Mouse (Mus musculus) midbrain, embryonic 12.5 days (tissue): ENCODE measurements around the gene Fam160a2. TPM values are rescaled to one million over a fixed set of nuclear protein-coding genes. Genes with fewer than 3 reads are reported as not detected.

Experiments used
- ATAC-seq: fragments of 200-750 bp; cut with Nextera tagmentation; 2 replicates; pipeline ENCODE4 v1.8.0; 2017; ENCODE audit warnings: low read depth, moderate TSS enrichment, moderate library complexity; ENCODE audit not compliant: low FRiP score
- H3K27ac ChIP-seq: fragments of 300-500 bp; sonication (generic); replicated peaks from 2 replicates; pipeline ENCODE4 v1.5.1; 2016; ENCODE audit warnings: mild to moderate bottlenecking
- H3K27me3 ChIP-seq: fragments of 300-500 bp; sonication (generic); 2 replicates; pipeline ENCODE4 v1.6.1; 2016; ENCODE audit warnings: mild to moderate bottlenecking
- H3K36me3 ChIP-seq: fragments of 300-500 bp; sonication (generic); 2 replicates; pipeline ENCODE4 v1.6.1; 2016
- H3K4me1 ChIP-seq: fragments of 300-500 bp; sonication (generic); 2 replicates; pipeline ENCODE4 v1.6.1; 2016
- H3K4me2 ChIP-seq: fragments of 300-500 bp; sonication (generic); replicated peaks from 2 replicates; pipeline ENCODE4 v1.6.1; 2016; ENCODE audit warnings: mild to moderate bottlenecking, moderate library complexity
- H3K4me3 ChIP-seq: fragments of 300-500 bp; sonication (generic); 2 replicates; pipeline ENCODE4 v1.5.1; 2016; ENCODE audit warnings: mild to moderate bottlenecking
- H3K9ac ChIP-seq: fragments of 300-500 bp; sonication (generic); replicated peaks from 2 replicates; pipeline ENCODE4 v1.6.1; 2016; ENCODE audit warnings: mild to moderate bottlenecking, moderate library complexity
- H3K9me3 ChIP-seq: fragments of 300-500 bp; sonication (generic); 2 replicates; pipeline ENCODE4 v1.6.1; 2016; ENCODE audit warnings: mild to moderate bottlenecking
- WGBS: fragments of 180-500 bp; shearing (Covaris S2); methylation state at CpG from one replicate; pipeline ENCODE4 v1.1.7; 2016; 5-methylcytosine and 5-hydroxymethylcytosine counted together
- polyA plus RNA-seq: library from polyadenylated mRNA; unstranded; fragments of >200 nt; fragmentation: Nextera tagmentation; extraction: Ambion mirVana; gene quantifications from 2 replicates; pipeline ENCODE4 v1.2.1, GENCODE M21; 2016

The Fam160a2 gene
- 41.8 and 46.2 TPM in 2 replicates for polyA plus RNA-seq

DNA sequence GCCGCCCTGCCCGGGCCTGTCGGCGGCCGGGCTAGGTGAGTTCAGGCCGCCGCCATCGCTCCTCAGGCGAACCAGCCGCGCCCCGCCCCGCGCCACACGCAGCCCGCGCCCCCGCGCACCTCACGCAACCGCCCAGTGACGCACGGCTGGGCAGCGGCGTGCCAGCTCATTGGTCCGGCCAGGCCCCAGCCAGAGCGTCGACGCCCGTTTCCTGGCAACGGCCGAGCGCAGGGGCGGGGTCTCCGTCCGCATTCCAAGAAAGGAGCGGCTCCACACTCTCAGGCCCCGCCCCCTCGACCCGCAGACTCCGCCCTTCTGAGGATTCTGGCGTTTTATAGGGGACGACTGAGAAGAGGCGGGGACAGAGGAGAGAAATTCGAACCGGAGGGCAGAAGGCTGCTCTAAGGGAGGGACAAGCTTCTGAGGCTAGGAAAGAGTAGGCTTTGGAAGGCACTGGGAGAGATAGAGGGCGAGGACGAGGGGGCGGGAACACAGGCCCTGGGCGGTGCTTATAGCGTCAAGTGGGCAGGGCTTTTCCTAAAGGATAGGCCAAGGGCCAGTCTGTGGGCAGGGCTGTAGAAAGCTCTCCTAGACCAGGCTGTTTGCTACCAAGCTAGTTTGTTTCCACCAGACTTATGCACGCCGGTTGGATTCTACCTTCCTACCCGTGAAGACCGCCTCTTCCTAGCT lies at the start of gene Fam160a2:
Fam160a2 (minus strand) TSS at position 120 of the 690 bp plus-strand sequence.
- Histone ChIP-seq H3K27me3 (no peaks in the 10 kb centered on the region), H3K9ac (peak within 1 kb of the TSS; percentile 82), H3K27ac (peak within 1 kb of the TSS; percentile 83), H3K4me1 (peaks cover 12% of the 10 kb centered on the region), H3K36me3 (no peaks in the 10 kb centered on the region), H3K4me2 (peak within 1 kb of the TSS; percentile 87), H3K4me3 (peak within 1 kb of the TSS; percentile 89), H3K9me3 (no peaks in the 10 kb centered on the region)
- ATAC-seq: peak; percentile 99
- under 1% methylated on average over 55 of the region's 55 CpGs for WGBS

DNA sequence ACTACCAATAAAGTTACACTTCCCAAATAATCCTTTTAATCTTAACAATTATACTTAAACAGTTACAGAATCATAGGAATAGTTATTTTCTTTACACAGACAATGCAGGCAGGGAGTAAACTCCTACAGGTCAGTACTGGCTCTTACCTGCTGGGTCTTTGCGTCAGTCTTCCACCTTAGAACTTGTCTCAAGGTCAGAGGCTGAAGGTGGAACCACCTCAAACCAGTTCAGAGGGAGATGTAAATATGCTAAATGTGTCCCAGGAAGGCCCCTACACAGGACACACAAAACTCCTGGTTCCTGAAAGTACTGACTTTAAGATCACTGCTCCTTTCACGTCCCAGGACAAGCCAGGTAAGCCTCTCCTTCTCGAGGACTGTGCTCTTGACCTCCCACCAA lies 45.2 kb upstream of the Fam160a2 start:
- Histone ChIP-seq H3K4me1 (no peaks in the 10 kb centered on the region), H3K4me3 (no peak overlapping the region), H3K27me3 (no peaks in the 10 kb centered on the region), H3K4me2 (no peak overlapping the region), H3K27ac (no peak overlapping the region), H3K9me3 (no peaks in the 10 kb centered on the region), H3K9ac (no peak overlapping the region), H3K36me3 (no peaks in the 10 kb centered on the region)
- ATAC-seq: no peak
- 82% methylated on average over 3 of the region's 3 CpGs for WGBS

GRCm38 (mm10) chr7:105441426-105441825 lies 41.6 kb upstream of the Fam160a2 start:
- 65% methylated on average over 4 of the region's 4 CpGs for WGBS
- Histone ChIP-seq H3K4me2 (no peak overlapping the region), H3K9me3 (no peaks in the 10 kb centered on the region), H3K36me3 (no peaks in the 10 kb centered on the region), H3K4me1 (no peaks in the 10 kb centered on the region), H3K9ac (no peak overlapping the region), H3K27ac (no peak overlapping the region), H3K4me3 (no peak overlapping the region), H3K27me3 (no peaks in the 10 kb centered on the region)
- no peak for ATAC-seq

- no peak overlapping the region for H3K27ac ChIP-seq
- H3K4me1 ChIP-seq: no peaks in the 10 kb centered on the region
- ATAC-seq: no peak
- H3K27me3 ChIP-seq: no peaks in the 10 kb centered on the region
- H3K36me3 ChIP-seq: no peaks in the 10 kb centered on the region
- WGBS: 83% methylated on average over 7 of the region's 7 CpGs
- H3K4me3 ChIP-seq: no peak overlapping the region
- no peaks in the 10 kb centered on the region for H3K9me3 ChIP-seq
- H3K4me2 ChIP-seq: no peak overlapping the region
- H3K9ac ChIP-seq: no peak overlapping the region
These were observed 38.3 kb upstream of the Fam160a2 start for GRCm38 (mm10) chr7:105437979-105438772.

DNA sequence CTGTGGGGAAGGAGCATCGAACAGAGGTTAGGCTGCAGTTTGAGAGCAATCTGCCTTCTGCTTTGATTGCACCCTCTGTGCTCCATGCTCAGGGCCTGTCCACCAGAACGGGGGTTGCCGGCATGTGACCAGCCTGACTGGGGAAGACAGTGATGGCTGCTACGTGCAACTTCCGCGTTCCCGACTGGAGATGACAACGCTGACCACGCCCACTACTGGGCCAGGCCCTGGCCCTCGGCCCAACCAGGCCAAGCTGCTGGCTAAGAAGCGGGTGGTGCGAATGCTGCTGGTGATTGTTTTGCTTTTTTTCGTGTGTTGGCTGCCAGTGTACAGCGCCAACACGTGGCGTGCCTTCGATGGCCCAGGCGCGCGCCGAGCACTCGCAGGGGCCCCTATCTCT lies 34.9 kb upstream of the Fam160a2 start:
- Histone ChIP-seq H3K27me3 (peaks cover 3% of the 10 kb centered on the region; the same call in 1 of the 2 replicates), H3K36me3 (no peaks in the 10 kb centered on the region), H3K9ac (no peak overlapping the region), H3K4me1 (no peaks in the 10 kb centered on the region), H3K9me3 (no peaks in the 10 kb centered on the region), H3K4me3 (no peak overlapping the region), H3K4me2 (no peak overlapping the region), H3K27ac (no peak overlapping the region)
- ATAC-seq: no peak
- WGBS: 82% methylated on average over 22 of the region's 22 CpGs

DNA sequence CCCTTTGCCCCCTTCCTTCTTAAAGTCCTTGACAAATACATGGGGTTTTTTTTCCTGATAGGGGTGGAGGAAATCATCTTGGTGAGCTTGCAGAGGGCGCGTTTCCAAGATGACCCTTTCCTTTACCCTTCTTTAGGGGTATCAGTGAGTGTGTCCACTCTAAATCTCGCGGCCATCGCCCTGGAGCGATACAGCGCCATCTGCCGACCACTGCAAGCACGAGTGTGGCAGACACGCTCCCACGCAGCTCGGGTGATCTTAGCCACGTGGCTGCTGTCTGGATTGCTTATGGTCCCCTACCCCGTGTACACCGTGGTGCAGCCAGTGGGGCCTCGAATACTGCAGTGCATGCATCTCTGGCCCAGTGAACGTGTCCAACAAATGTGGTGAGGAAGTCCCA lies 34.0 kb upstream of the Fam160a2 start:
- Histone ChIP-seq H3K9ac (no peak overlapping the region), H3K36me3 (no peaks in the 10 kb centered on the region), H3K4me3 (no peak overlapping the region), H3K27ac (no peak overlapping the region), H3K9me3 (no peaks in the 10 kb centered on the region), H3K4me1 (no peaks in the 10 kb centered on the region), H3K27me3 (peaks cover 3% of the 10 kb centered on the region; the same call in 1 of the 2 replicates), H3K4me2 (no peak overlapping the region)
- WGBS: 85% methylated on average over 17 of the region's 17 CpGs
- no peak for ATAC-seq

GRCm38 (mm10) chr7:105432058-105432457 lies 32.2 kb upstream of the Fam160a2 start:
- Histone ChIP-seq H3K4me1 (no peaks in the 10 kb centered on the region), H3K36me3 (no peaks in the 10 kb centered on the region), H3K4me3 (no peak overlapping the region), H3K27ac (no peak overlapping the region), H3K9ac (no peak overlapping the region), H3K27me3 (peaks cover 7% of the 10 kb centered on the region), H3K9me3 (no peaks in the 10 kb centered on the region), H3K4me2 (no peak overlapping the region)
- ATAC-seq: no peak
- 71% methylated on average over 1 of the region's 1 CpGs for WGBS

DNA sequence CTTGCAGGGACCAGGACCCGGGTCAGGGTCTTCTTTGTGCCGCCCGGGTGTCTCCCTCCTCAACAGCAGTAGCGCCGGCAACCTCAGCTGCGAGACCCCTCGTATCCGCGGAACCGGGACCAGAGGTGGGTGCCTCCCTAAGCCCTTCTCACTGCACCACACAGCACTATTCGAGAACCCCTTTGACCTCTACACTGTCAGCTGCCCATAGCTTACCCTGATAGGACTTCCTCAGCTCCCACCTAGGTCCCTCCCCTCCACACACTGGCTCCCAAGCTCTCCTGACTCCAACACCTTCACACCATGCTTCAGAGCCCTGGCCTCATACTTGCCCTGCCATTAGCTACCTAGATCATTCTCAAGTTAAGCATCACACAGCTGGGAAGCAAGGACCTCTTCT lies 26.2 kb upstream of the Fam160a2 start:
- ATAC-seq: peak; percentile 81
- Histone ChIP-seq H3K9me3 (no peaks in the 10 kb centered on the region), H3K27me3 (peaks cover 44% of the 10 kb centered on the region), H3K4me1 (peaks cover 6% of the 10 kb centered on the region), H3K4me3 (peak overlapping the region; percentile 45), H3K4me2 (peak overlapping the region; percentile 77), H3K9ac (peak overlapping the region; percentile 45), H3K27ac (no peak overlapping the region), H3K36me3 (no peaks in the 10 kb centered on the region)
- WGBS: 3% methylated on average over 11 of the region's 11 CpGs

GRCm38 (mm10) chr7:105425424-105426043 lies 25.7 kb upstream of the Fam160a2 start, which contains the start of gene Cckbr:
Cckbr (plus strand) TSS chr7:105425731.
- WGBS: under 1% methylated on average over 31 of the region's 31 CpGs
- no peaks in the 10 kb centered on the region for H3K36me3 ChIP-seq
- peak; percentile 87 for ATAC-seq
- H3K9me3 ChIP-seq: no peaks in the 10 kb centered on the region
- H3K4me1 ChIP-seq: peaks cover 6% of the 10 kb centered on the region
- H3K9ac ChIP-seq: peak within 1 kb of the TSS; percentile 45
- peaks cover 43% of the 10 kb centered on the region for H3K27me3 ChIP-seq
- H3K4me3 ChIP-seq: peak within 1 kb of the TSS; percentile 45
- H3K4me2 ChIP-seq: peak within 1 kb of the TSS; percentile 77
- H3K27ac ChIP-seq: no peak within 1 kb of the TSS

- Histone ChIP-seq H3K27ac (no peak overlapping the region), H3K9ac (no peak overlapping the region), H3K36me3 (no peaks in the 10 kb centered on the region), H3K9me3 (no peaks in the 10 kb centered on the region), H3K27me3 (peaks cover 40% of the 10 kb centered on the region), H3K4me1 (peaks cover 6% of the 10 kb centered on the region), H3K4me2 (no peak overlapping the region), H3K4me3 (no peak overlapping the region)
- WGBS: 37% methylated on average over 5 of the region's 5 CpGs
- no peak for ATAC-seq
These were observed 24.5 kb upstream of the Fam160a2 start for GRCm38 (mm10) chr7:105424368-105424767.

DNA sequence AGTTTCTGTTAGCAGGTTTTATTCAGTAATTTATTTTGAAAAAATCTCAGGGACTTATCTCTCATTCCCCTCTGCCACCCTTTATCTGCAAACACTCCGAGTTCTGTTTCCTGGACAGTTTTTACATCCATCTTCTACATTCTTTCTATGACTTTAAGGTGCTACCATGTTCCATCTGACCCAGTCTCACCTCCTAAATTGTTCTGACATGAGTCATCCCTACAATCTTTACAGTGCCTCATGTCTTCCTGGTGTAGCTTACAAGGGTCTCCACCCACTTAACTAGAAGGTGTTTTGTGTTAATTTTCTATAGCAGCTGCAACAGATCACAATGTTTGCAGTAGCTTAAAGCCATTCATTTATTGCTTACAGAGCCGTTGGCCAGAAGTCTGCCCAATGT lies 21.0 kb upstream of the Fam160a2 start:
- 80% methylated on average over 2 of the region's 2 CpGs for WGBS
- no peak overlapping the region for H3K27ac ChIP-seq
- no peak overlapping the region for H3K4me3 ChIP-seq
- H3K4me1 ChIP-seq: peaks cover 6% of the 10 kb centered on the region
- no peaks in the 10 kb centered on the region for H3K36me3 ChIP-seq
- H3K9ac ChIP-seq: no peak overlapping the region
- no peak overlapping the region for H3K4me2 ChIP-seq
- no peak for ATAC-seq
- peaks cover 25% of the 10 kb centered on the region for H3K27me3 ChIP-seq
- H3K9me3 ChIP-seq: no peaks in the 10 kb centered on the region

DNA sequence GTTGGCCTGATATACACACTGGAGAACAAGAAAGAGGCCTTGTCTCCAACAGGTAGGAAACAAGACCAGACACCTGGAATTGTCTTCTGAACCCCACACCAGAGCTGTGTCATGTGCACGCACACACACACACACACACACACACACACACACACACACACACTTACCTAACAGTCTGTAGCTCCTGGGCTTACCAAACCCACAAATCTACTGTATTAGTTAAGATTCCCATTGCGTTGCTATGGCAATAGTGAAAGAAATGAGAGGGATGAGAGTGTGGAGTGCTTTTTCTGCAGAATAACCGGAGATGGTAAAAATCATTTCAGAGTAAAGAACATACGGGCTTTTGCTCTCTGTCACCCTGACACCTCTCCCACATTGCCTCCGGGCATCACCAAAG lies 18.3 kb upstream of the Fam160a2 start:
- ATAC-seq: no peak
- Histone ChIP-seq H3K9ac (no peak overlapping the region), H3K4me3 (no peak overlapping the region), H3K4me2 (no peak overlapping the region), H3K27me3 (no peaks in the 10 kb centered on the region; the same call in 1 of the 2 replicates), H3K27ac (no peak overlapping the region), H3K36me3 (no peaks in the 10 kb centered on the region), H3K9me3 (no peaks in the 10 kb centered on the region), H3K4me1 (no peaks in the 10 kb centered on the region)
- 82% methylated on average over 5 of the region's 5 CpGs for WGBS
